Mouse (Mus musculus): Measurements from ENCODE around the gene Dennd2c. TPM values are rescaled to one million over a fixed set of nuclear protein-coding genes. Genes with fewer than 3 reads are reported as not detected.
"Not testable (repeated sequence)": the region's sequence is repeated elsewhere in the genome, so short reads cannot be mapped to it uniquely, and the experiment has no call there.

Dennd2c gene
- total and polyA plus RNA-seq, 2 experiments from 2014 or later: 0.58 to 1.5 TPM

- no peak for TF ChIP-seq CTCF (IDR thresholded peaks at IDR 0.05; ENCODE audit: low read depth)
- Histone ChIP-seq H3K4me1 (ENCODE audit: insufficient read depth) (no peaks in the 10 kb centered on the region), H3K9ac (no peak overlapping the region), H3K27me3 (ENCODE audit: insufficient read depth, low read length) (no peaks in the 10 kb centered on the region), H3K4me3 (ENCODE audit: low read depth, low read length) (no peak overlapping the region), H3K36me3 (ENCODE audit: insufficient read depth) (peaks cover 28% of the 10 kb centered on the region), H3K4me2 (ENCODE audit: low read depth) (no peak overlapping the region), H3K27ac (ENCODE audit: low read depth, low read length) (no peak overlapping the region), H3K9me3 (ENCODE audit: low read length) (no peaks in the 10 kb centered on the region)
- ATAC-seq (no peak), DNase-seq (no peak)
- WGBS: 55% methylated on average over 4 of the region's 4 CpGs
Observed at GRCm38 (mm10) chr3:103181171-103181570, 78.8 kb downstream of the Dennd2c start.

GRCm38 (mm10) chr3:103182821-103183220 lies 80.4 kb downstream of the Dennd2c start:
- Histone ChIP-seq H3K4me1 (ENCODE audit: insufficient read depth) (no peaks in the 10 kb centered on the region), H3K27ac (ENCODE audit: low read depth, low read length) (no peak overlapping the region), H3K27me3 (ENCODE audit: insufficient read depth, low read length) (no peaks in the 10 kb centered on the region), H3K4me2 (ENCODE audit: low read depth) (no peak overlapping the region), H3K9me3 (ENCODE audit: low read length) (no peaks in the 10 kb centered on the region), H3K4me3 (ENCODE audit: low read depth, low read length) (no peak overlapping the region), H3K36me3 (ENCODE audit: insufficient read depth) (peaks cover 14% of the 10 kb centered on the region), H3K9ac (no peak overlapping the region)
- DNase-seq (no peak), ATAC-seq (no peak)
- no peak for TF ChIP-seq CTCF (IDR thresholded peaks at IDR 0.05; ENCODE audit: low read depth)
- WGBS: 79% methylated on average over 14 of the region's 14 CpGs

- H3K9me3 ChIP-seq (ENCODE audit: low read length); H3K9ac ChIP-seq; H3K4me3 ChIP-seq (ENCODE audit: low read depth, low read length); H3K4me1 ChIP-seq (ENCODE audit: insufficient read depth); H3K27ac ChIP-seq (ENCODE audit: low read depth, low read length); H3K27me3 ChIP-seq (ENCODE audit: insufficient read depth, low read length); H3K4me2 ChIP-seq (ENCODE audit: low read depth); DNase-seq; ATAC-seq; H3K36me3 ChIP-seq (ENCODE audit: insufficient read depth): not testable (repeated sequence)
- peak; percentile 43 for TF ChIP-seq CTCF (IDR thresholded peaks at IDR 0.05; ENCODE audit: low read depth)
Observed at GRCm38 (mm10) chr3:103184467-103184866, 82.1 kb downstream of the Dennd2c start.

- no peak for TF ChIP-seq CTCF (IDR thresholded peaks at IDR 0.05; ENCODE audit: low read depth)
- Histone ChIP-seq H3K27me3 (ENCODE audit: insufficient read depth, low read length) (no peaks in the 10 kb centered on the region), H3K4me3 (ENCODE audit: low read depth, low read length) (no peak overlapping the region), H3K27ac (ENCODE audit: low read depth, low read length) (no peak overlapping the region), H3K9me3 (ENCODE audit: low read length) (no peaks in the 10 kb centered on the region), H3K4me1 (ENCODE audit: insufficient read depth) (no peaks in the 10 kb centered on the region), H3K4me2 (ENCODE audit: low read depth) (no peak overlapping the region), H3K9ac (no peak overlapping the region), H3K36me3 (ENCODE audit: insufficient read depth) (no peaks in the 10 kb centered on the region)
- DNase-seq: no peak
- ATAC-seq: no peak
- 57% methylated on average over 5 of the region's 5 CpGs for WGBS
Observed at GRCm38 (mm10) chr3:103188451-103188850, 86.0 kb downstream of the Dennd2c start.

- H3K4me1 ChIP-seq (ENCODE audit: insufficient read depth): no peaks in the 10 kb centered on the region
- no peak overlapping the region for H3K4me3 ChIP-seq (ENCODE audit: low read depth, low read length)
- 61% methylated on average over 2 of the region's 2 CpGs for WGBS
- H3K27ac ChIP-seq (ENCODE audit: low read depth, low read length): no peak overlapping the region
- peak; percentile 68 for ATAC-seq
- H3K9me3 ChIP-seq (ENCODE audit: low read length): no peaks in the 10 kb centered on the region
- H3K4me2 ChIP-seq (ENCODE audit: low read depth): no peak overlapping the region
- H3K9ac ChIP-seq: no peak overlapping the region
- H3K36me3 ChIP-seq (ENCODE audit: insufficient read depth): no peaks in the 10 kb centered on the region
- no peaks in the 10 kb centered on the region for H3K27me3 ChIP-seq (ENCODE audit: insufficient read depth, low read length)
- DNase-seq: peak; percentile 18
- TF ChIP-seq CTCF (IDR thresholded peaks at IDR 0.05; ENCODE audit: low read depth): no peak
Observed at GRCm38 (mm10) chr3:103188856-103189255, 86.5 kb downstream of the Dennd2c start.

GRCm38 (mm10) chr3:103192161-103192560 lies 89.8 kb downstream of the Dennd2c start:
- Histone ChIP-seq H3K4me2 (ENCODE audit: low read depth) (no peak overlapping the region), H3K4me1 (ENCODE audit: insufficient read depth) (no peaks in the 10 kb centered on the region), H3K9me3 (ENCODE audit: low read length) (no peaks in the 10 kb centered on the region), H3K4me3 (ENCODE audit: low read depth, low read length) (no peak overlapping the region), H3K9ac (no peak overlapping the region), H3K27me3 (ENCODE audit: insufficient read depth, low read length) (no peaks in the 10 kb centered on the region), H3K36me3 (ENCODE audit: insufficient read depth) (no peaks in the 10 kb centered on the region), H3K27ac (ENCODE audit: low read depth, low read length) (no peak overlapping the region)
- ATAC-seq: no peak
- no peak for DNase-seq
- TF ChIP-seq CTCF (IDR thresholded peaks at IDR 0.05; ENCODE audit: low read depth): no peak
- 90% methylated on average over 4 of the region's 4 CpGs for WGBS

- no peak for TF ChIP-seq CTCF (IDR thresholded peaks at IDR 0.05; ENCODE audit: low read depth)
- no peaks in the 10 kb centered on the region for H3K36me3 ChIP-seq (ENCODE audit: insufficient read depth)
- H3K4me1 ChIP-seq (ENCODE audit: insufficient read depth): no peaks in the 10 kb centered on the region
- no peaks in the 10 kb centered on the region for H3K9me3 ChIP-seq (ENCODE audit: low read length)
- WGBS: 72% methylated on average over 1 of the region's 1 CpGs
- H3K4me2 ChIP-seq (ENCODE audit: low read depth): no peak overlapping the region
- ATAC-seq: no peak
- H3K27me3 ChIP-seq (ENCODE audit: insufficient read depth, low read length): no peaks in the 10 kb centered on the region
- no peak for DNase-seq
- no peak overlapping the region for H3K9ac ChIP-seq
- H3K4me3 ChIP-seq (ENCODE audit: low read depth, low read length): no peak overlapping the region
- no peak overlapping the region for H3K27ac ChIP-seq (ENCODE audit: low read depth, low read length)
Observed at GRCm38 (mm10) chr3:103193186-103193585, 90.8 kb downstream of the Dennd2c start.
